8 mouse cellular contexts compared by ENCODE assay signal in genomic region chr4:26247925-26248856, GRCm38 (mm10).
A peak's percentile ranks its signal among the peaks of the same experiment; 100 is the strongest.
DNase-seq lines count a peak whose midpoint lies in the region; ATAC-seq and TF ChIP-seq lines count a peak whose summit lies in the region.

No protein-coding gene starts in this region.

- H3K4me1 ChIP-seq in liver, embryonic 12.5 days = no peaks in the 10 kb centered on the region
- no peaks in the 10 kb centered on the region for H3K4me1 ChIP-seq in forebrain, embryonic 16.5 days (replicated peaks; ENCODE audit: control insufficient read depth, insufficient read depth, low read length)
- H3K4me1 ChIP-seq in limb, embryonic 10.5 days = no peaks in the 10 kb centered on the region
- H3K4me1 ChIP-seq in midbrain, postnatal 0 days (ENCODE audit: insufficient read depth, low read length) = no peaks in the 10 kb centered on the region

- no peak overlapping the region for H3K9ac ChIP-seq in liver, embryonic 12.5 days
- H3K9ac ChIP-seq in forebrain, embryonic 16.5 days (replicated peaks; ENCODE audit: low read depth, low read length) = no peak overlapping the region
- H3K9ac ChIP-seq in midbrain, postnatal 0 days (replicated peaks; ENCODE audit: low read length, poor library complexity, severe bottlenecking) = no peak overlapping the region

- ATAC-seq in liver, embryonic 12.5 days = no peak
- peak; percentile 90 for ATAC-seq in forebrain, embryonic 16.5 days
- ATAC-seq in midbrain, postnatal 0 days (ENCODE audit: low FRiP score) = peak; percentile 74

- H3K36me3 ChIP-seq in liver, embryonic 12.5 days = no peaks in the 10 kb centered on the region
- no peaks in the 10 kb centered on the region for H3K36me3 ChIP-seq in forebrain, embryonic 16.5 days (ENCODE audit: control insufficient read depth, insufficient read depth)
- no peaks in the 10 kb centered on the region for H3K36me3 ChIP-seq in limb, embryonic 10.5 days
- H3K36me3 ChIP-seq in midbrain, postnatal 0 days (ENCODE audit: insufficient read depth, low read length) = no peaks in the 10 kb centered on the region

- no peak overlapping the region for H3K27ac ChIP-seq in liver, embryonic 12.5 days
- no peak overlapping the region for H3K27ac ChIP-seq in forebrain, embryonic 16.5 days (ENCODE audit: low read length)
- H3K27ac ChIP-seq in limb, embryonic 10.5 days = no peak overlapping the region
- no peak overlapping the region for H3K27ac ChIP-seq in midbrain, postnatal 0 days (ENCODE audit: low read depth, low read length)

- H3K4me3 ChIP-seq in liver, embryonic 12.5 days = no peak overlapping the region
- no peak overlapping the region for H3K4me3 ChIP-seq in forebrain, embryonic 16.5 days (replicated peaks; ENCODE audit: low read length)
- H3K4me3 ChIP-seq in limb, embryonic 10.5 days = no peak overlapping the region
- no peak overlapping the region for H3K4me3 ChIP-seq in midbrain, postnatal 0 days (ENCODE audit: low read depth, low read length)

- WGBS in liver, embryonic 12.5 days (ENCODE audit: insufficient replicate concordance) = 55% methylated on average over 13 of the region's 13 CpGs
- 68% methylated on average over 13 of the region's 13 CpGs for WGBS in forebrain, embryonic 16.5 days
- WGBS in limb, embryonic 10.5 days = 69% methylated on average over 13 of the region's 13 CpGs
- 66% methylated on average over 13 of the region's 13 CpGs for WGBS in midbrain, postnatal 0 days

- DNase-seq in liver = peak; percentile 63
- peak; percentile 45 for DNase-seq in cerebellum, adult 11 months
- DNase-seq in kidney, adult 8-10 months = peak; percentile 26 to 69
- peak; percentile 77 for DNase-seq in limb, embryonic 10.5 days (ENCODE audit: low spot score)
- DNase-seq in midbrain, postnatal 0 days (ENCODE audit: low spot score) = peak; percentile 76
- DNase-seq in testis, postnatal 10 days (ENCODE audit: low spot score) = peak; percentile 83

- peak; percentile 79 for TF ChIP-seq CTCF in midbrain, postnatal 0 days (IDR thresholded peaks at IDR 0.05)

- H3K4me2 ChIP-seq in liver, embryonic 12.5 days = no peak overlapping the region
- no peak overlapping the region for H3K4me2 ChIP-seq in forebrain, embryonic 16.5 days (ENCODE audit: low read length)
- H3K4me2 ChIP-seq in midbrain, postnatal 0 days (ENCODE audit: low read depth, low read length, poor library complexity, severe bottlenecking) = no peak overlapping the region

- H3K27me3 ChIP-seq in liver, embryonic 12.5 days (replicated peaks) = no peaks in the 10 kb centered on the region
- no peaks in the 10 kb centered on the region for H3K27me3 ChIP-seq in forebrain, embryonic 16.5 days (replicated peaks; ENCODE audit: control insufficient read depth, insufficient read depth, low read length)
- H3K27me3 ChIP-seq in limb, embryonic 10.5 days (ENCODE audit: low read depth, poor library complexity, severe bottlenecking) = no peaks in the 10 kb centered on the region
- H3K27me3 ChIP-seq in midbrain, postnatal 0 days (ENCODE audit: insufficient read depth, low read length) = no peaks in the 10 kb centered on the region

- no peaks in the 10 kb centered on the region for H3K9me3 ChIP-seq in liver, embryonic 12.5 days (replicated peaks)
- H3K9me3 ChIP-seq in forebrain, embryonic 16.5 days (ENCODE audit: control insufficient read depth, low read length) = no peaks in the 10 kb centered on the region
- H3K9me3 ChIP-seq in limb, embryonic 10.5 days (replicated peaks) = no peaks in the 10 kb centered on the region
- no peaks in the 10 kb centered on the region for H3K9me3 ChIP-seq in midbrain, postnatal 0 days (ENCODE audit: low read length)
